Mouse (Mus musculus): Measurements from ENCODE around the gene Elf4. TPM values are rescaled to one million over a fixed set of nuclear protein-coding genes. Genes with fewer than 3 reads are reported as not detected.
A peak's percentile ranks its signal among the peaks of the same experiment; 100 is the strongest.

The Elf4 gene
- total and polyA plus RNA-seq, 3 experiments = 3.4 to 15.3 TPM; not detected in 1

- peaks cover 4% of the 10 kb centered on the region; the same call in 1 of the 2 replicates for H3K79me2 ChIP-seq (ENCODE audit: control insufficient read depth, insufficient read depth, low read length, poor library complexity)
- no peak overlapping the region for H3K9ac ChIP-seq (ENCODE audit: control insufficient read depth, low read depth, low read length, poor library complexity, severe bottlenecking)
- no peaks in the 10 kb centered on the region for H3K27me3 ChIP-seq (ENCODE audit: control insufficient read depth in 1 of 2, insufficient read depth in 2 of 2, low read length in 2 of 2)
- H3K4me1 ChIP-seq (ENCODE audit: control insufficient read depth in 1 of 2, insufficient read depth in 2 of 2, low read length in 2 of 2) = peaks cover 3 to 31% of the 10 kb centered on the region in 2 experiments
- TF ChIP-seq ZC3H11A (IDR thresholded peaks at IDR 0.05; ENCODE audit: low read depth, low read length) (no peak), USF1 (IDR thresholded peaks at IDR 0.05; ENCODE audit: low read depth, low read length) (no peak), HCFC1 (IDR thresholded peaks at IDR 0.05; ENCODE audit: low read depth, low read length) (no peak), USF2 (IDR thresholded peaks at IDR 0.05; ENCODE audit: borderline replicate concordance in 1 of 2, insufficient read depth in 1 of 2, low read depth in 1 of 2, low read length in 2 of 2) (no peak), RCOR1 (IDR thresholded peaks at IDR 0.05; ENCODE audit: low read depth, low read length) (no peak), POLR2AphosphoS2 (IDR thresholded peaks at IDR 0.05; ENCODE audit: low read length) (no peak), SIN3A (IDR thresholded peaks at IDR 0.05; ENCODE audit: low read length) (no peak), MEF2A (IDR thresholded peaks at IDR 0.05; ENCODE audit: extremely low read depth, insufficient replicate concordance, low read depth, low read length, poor library complexity, severe bottlenecking) (no peak), MYC (IDR thresholded peaks at IDR 0.05; ENCODE audit: low read depth, low read length) (no peak), TBP (IDR thresholded peaks at IDR 0.05; ENCODE audit: low read depth, low read length) (no peak), MXI1 (IDR thresholded peaks at IDR 0.05; ENCODE audit: low read depth, low read length) (no peak), GABPA (IDR thresholded peaks at IDR 0.05; ENCODE audit: low read depth, low read length) (no peak), SMC3 (IDR thresholded peaks at IDR 0.05; ENCODE audit: low read depth, low read length) (no peak), MAFK (IDR thresholded peaks at IDR 0.05; ENCODE audit: borderline replicate concordance, low read depth, low read length) (no peak)
- peaks cover 0 to 15% of the 10 kb centered on the region in 2 experiments; a peak in 2 of 4 replicates for H3K36me3 ChIP-seq (ENCODE audit: control insufficient read depth in 1 of 2, insufficient read depth in 2 of 2, low read length in 2 of 2)
- no peak overlapping the region for H3K27ac ChIP-seq (ENCODE audit: control insufficient read depth, low read depth, low read length)
- H3K9me3 ChIP-seq (replicated peaks; ENCODE audit: insufficient read depth, low read length) = no peaks in the 10 kb centered on the region
- DNase-seq (ENCODE audit: low read depth, low spot score) = no peak
- H3K4me3 ChIP-seq (ENCODE audit: control insufficient read depth in 1 of 2, insufficient read depth in 1 of 2, low read depth in 2 of 2, low read length in 2 of 2) = no peak overlapping the region
Observed at GRCm38 (mm10) chrX:48428241-48428640, 34.7 kb downstream of the Elf4 start.

- Histone ChIP-seq H3K9ac (ENCODE audit: control insufficient read depth, low read depth, low read length, poor library complexity, severe bottlenecking) (peak overlapping the region; percentile 55), H3K79me2 (ENCODE audit: control insufficient read depth, insufficient read depth, low read length, poor library complexity) (peaks cover 2% of the 10 kb centered on the region; the same call in 1 of the 2 replicates), H3K36me3 (ENCODE audit: control insufficient read depth in 1 of 2, insufficient read depth in 2 of 2, low read length in 2 of 2) (peaks cover 0 to 15% of the 10 kb centered on the region in 2 experiments; a peak in 2 of 4 replicates), H3K27ac (ENCODE audit: control insufficient read depth, low read depth, low read length) (peak overlapping the region; percentile 74), H3K4me3 (ENCODE audit: control insufficient read depth in 1 of 2, insufficient read depth in 1 of 2, low read depth in 2 of 2, low read length in 2 of 2) (peak overlapping the region; percentile 50 to 56), H3K4me1 (ENCODE audit: control insufficient read depth in 1 of 2, insufficient read depth in 2 of 2, low read length in 2 of 2) (peaks cover 2 to 28% of the 10 kb centered on the region in 2 experiments), H3K27me3 (ENCODE audit: control insufficient read depth in 1 of 2, insufficient read depth in 2 of 2, low read length in 2 of 2) (no peaks in the 10 kb centered on the region), H3K9me3 (replicated peaks; ENCODE audit: insufficient read depth, low read length) (no peaks in the 10 kb centered on the region)
- DNase-seq (ENCODE audit: low read depth, low spot score) = peak; percentile 65
- TF ChIP-seq ZNF384 (IDR thresholded peaks at IDR 0.05; ENCODE audit: low read depth, low read length) = no peak
- 0 out of 2 replicates have a peak, but pooled peaks have one; percentile 26 for TF ChIP-seq TBP (IDR thresholded peaks at IDR 0.05; ENCODE audit: low read depth, low read length)
- TF ChIP-seq POLR2A (IDR thresholded peaks at IDR 0.05; ENCODE audit: control insufficient read depth in 1 of 2, insufficient read depth in 1 of 2, low read depth in 1 of 2, low read length in 2 of 2, poor library complexity in 1 of 2) = peak in 1 of 2 experiments; percentile 53; a peak in 1 of 4 replicates
- TF ChIP-seq GATA1 (IDR thresholded peaks at IDR 0.05; ENCODE audit: low read depth, low read length) = no peak
- no peak for TF ChIP-seq JUND (IDR thresholded peaks at IDR 0.05; ENCODE audit: low read depth, low read length)
- no peak for TF ChIP-seq MAX (IDR thresholded peaks at IDR 0.05; ENCODE audit: low read length)
- TF ChIP-seq TAL1 (IDR thresholded peaks at IDR 0.05; ENCODE audit: low read length) = no peak
- no peak for TF ChIP-seq NRF1 (IDR thresholded peaks at IDR 0.05; ENCODE audit: insufficient read depth, low read depth, low read length, poor library complexity, severe bottlenecking)
- TF ChIP-seq MXI1 (IDR thresholded peaks at IDR 0.05; ENCODE audit: low read depth, low read length) = 0 out of 2 replicates have a peak, but pooled peaks have one; percentile 15
- peak; percentile 47; the same call in 1 of the 2 replicates for TF ChIP-seq NELFE (IDR thresholded peaks at IDR 0.05; ENCODE audit: low read depth, low read length)
- no peak for TF ChIP-seq ETS1 (IDR thresholded peaks at IDR 0.05; ENCODE audit: low read depth, low read length)
- no peak for TF ChIP-seq MEF2A (IDR thresholded peaks at IDR 0.05; ENCODE audit: extremely low read depth, insufficient replicate concordance, low read depth, low read length, poor library complexity, severe bottlenecking)
- no peak for TF ChIP-seq ZMIZ1 (IDR thresholded peaks at IDR 0.05; ENCODE audit: low read depth, low read length)
- TF ChIP-seq MYB (IDR thresholded peaks at IDR 0.05; ENCODE audit: low read depth, low read length) = peak; percentile 82
- no peak for TF ChIP-seq MYC (IDR thresholded peaks at IDR 0.05; ENCODE audit: low read depth, low read length)
- no peak for TF ChIP-seq SIN3A (IDR thresholded peaks at IDR 0.05; ENCODE audit: low read length)
- TF ChIP-seq EP300 (IDR thresholded peaks at IDR 0.05; ENCODE audit: low read depth in 1 of 2, low read length in 2 of 2) = peak; percentile 59 to 82
- TF ChIP-seq CHD1 (IDR thresholded peaks at IDR 0.05; ENCODE audit: low read depth, low read length) = no peak
Observed at GRCm38 (mm10) chrX:48425280-48425679, 37.7 kb downstream of the Elf4 start.
